Mouse (Mus musculus) layer of hippocampus, postnatal 36 days (tissue): ENCODE measurements around the gene Prss35. TPM values are rescaled to one million over a fixed set of nuclear protein-coding genes. Genes with fewer than 3 reads are reported as not detected.
A peak's percentile ranks its signal among the peaks of the same experiment; 100 is the strongest.

Experiments used
- DNase-seq, 2 experiments: peaks; one replicate each; pipeline ENCODE4 v3.0.0; 2022
- total RNA-seq, 2 experiments: library from RNA; stranded (reverse); gene quantifications; 2 replicates each; pipeline ENCODE4 v1.2.3; 2021

Gene Prss35
- total RNA-seq, 2 experiments from 2014 or later: 4.6 to 7.0 TPM

GRCm38 (mm10) chr9:86734357-86734756, 9.1 kb upstream of the Prss35 start:
- no peak for DNase-seq

DNA sequence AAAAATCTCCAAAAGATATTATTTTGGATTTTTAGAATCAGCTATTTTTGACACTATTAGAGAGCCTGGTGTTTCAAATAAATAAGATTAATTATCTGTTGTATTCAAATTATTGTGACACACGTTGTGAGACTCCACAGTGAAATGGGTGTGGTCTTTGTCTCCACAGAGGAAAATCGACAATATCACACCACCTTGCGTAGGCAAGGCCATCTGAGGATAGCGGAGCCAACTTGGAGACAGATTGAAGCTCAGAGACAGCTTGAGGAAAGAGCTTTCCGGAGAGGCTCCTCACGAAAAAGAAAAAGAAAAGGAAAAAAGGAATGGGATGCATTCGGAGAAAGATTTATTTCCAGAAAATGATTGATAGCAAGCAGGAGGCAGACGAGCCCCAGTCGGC, 8.7 kb upstream of the Prss35 start:
- DNase-seq: no peak

- no peak for DNase-seq
These were observed 6.5 kb upstream of the Prss35 start for GRCm38 (mm10) chr9:86736991-86737390.

DNA sequence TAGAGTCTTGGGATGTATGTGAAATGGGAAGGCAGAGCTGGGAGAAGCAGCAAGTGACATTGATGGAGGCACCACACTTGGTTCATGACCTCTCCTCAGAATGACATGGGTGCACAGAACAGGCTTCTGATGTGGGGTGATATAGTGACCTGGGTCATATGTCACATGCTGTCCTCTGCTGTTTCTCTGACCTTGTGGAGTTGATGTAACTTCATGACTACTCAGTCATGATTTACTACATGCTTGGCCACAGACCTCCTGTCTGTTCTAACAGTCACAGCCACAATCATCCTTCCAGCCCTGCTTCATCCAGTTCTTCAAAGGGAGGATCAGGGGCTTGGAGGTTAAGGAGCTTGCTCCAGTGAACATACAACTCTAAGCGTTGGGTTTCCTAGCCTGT, 5.4 kb upstream of the Prss35 start:
- DNase-seq: no peak

DNA sequence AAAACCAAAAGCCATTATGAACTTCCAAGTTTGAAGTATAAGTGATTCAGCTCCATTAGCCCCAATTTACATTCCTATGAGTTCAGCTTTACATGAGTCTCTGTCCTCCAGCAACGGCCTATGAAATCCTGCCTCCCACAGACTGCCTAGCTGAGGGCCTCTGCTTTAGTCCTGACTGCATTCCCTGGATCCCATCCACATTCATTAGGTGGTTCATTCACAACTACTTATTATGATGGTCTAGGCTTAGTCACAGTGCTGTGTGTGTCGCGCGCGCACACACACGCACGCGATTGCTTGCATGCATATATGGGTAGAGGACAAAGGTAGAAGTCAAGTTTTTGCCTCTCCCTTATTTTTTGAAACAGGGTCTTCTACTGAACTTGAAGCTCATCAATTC, 4.6 kb upstream of the Prss35 start:
- DNase-seq: no peak

GRCm38 (mm10) chr9:86739971-86740370, 3.5 kb upstream of the Prss35 start:
- no peak for DNase-seq

- no peak for DNase-seq
These were observed 592 bp downstream of the Prss35 start for GRCm38 (mm10) chr9:86744041-86744440.

GRCm38 (mm10) chr9:86745926-86746581, 2.6 kb downstream of the Prss35 start:
- peak; percentile 72 to 81 for DNase-seq

- no peak for DNase-seq
These were observed 19.3 kb downstream of the Prss35 start for GRCm38 (mm10) chr9:86762477-86763376.

DNA sequence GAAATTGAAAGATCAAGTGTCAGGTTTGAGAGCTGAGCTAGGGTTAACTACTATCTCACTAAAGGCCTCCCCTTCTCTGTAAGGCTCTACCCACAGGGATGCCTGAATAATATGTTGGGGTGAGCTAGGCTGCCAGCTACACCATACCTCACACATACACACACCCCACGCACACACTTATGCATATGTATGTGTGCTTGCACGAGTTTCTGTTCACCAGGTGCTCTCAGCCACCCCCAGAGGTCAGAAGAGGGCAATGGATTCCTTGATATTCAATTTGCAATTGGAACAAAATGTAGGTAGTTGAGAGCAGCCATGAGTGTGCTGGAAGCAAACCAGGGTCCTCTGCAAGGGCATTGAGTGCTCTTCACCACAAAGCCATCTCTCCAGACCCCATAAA, 20.6 kb downstream of the Prss35 start:
- DNase-seq: no peak

GRCm38 (mm10) chr9:86766991-86767390, 23.5 kb downstream of the Prss35 start:
- no peak for DNase-seq

- no peak for DNase-seq
These were observed 29.4 kb downstream of the Prss35 start for GRCm38 (mm10) chr9:86772897-86773296.

DNA sequence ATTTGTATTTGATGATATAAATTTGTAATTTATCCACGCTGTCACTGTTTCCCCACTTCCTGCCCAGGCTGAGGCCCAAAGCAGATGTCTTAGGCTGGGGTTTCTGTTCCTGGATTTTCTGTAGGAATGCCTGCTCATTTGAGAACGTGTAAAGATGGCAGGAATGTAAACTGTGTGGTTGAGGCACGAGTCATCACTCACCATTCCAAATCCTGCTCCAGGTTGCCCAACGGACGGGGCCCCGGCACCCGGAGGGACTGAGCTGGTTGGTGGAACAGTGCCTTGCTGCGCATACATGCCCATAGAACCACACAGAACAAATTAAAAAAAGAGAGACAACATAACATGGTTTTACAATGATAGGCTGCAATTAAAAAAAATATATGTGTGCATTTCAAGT, 30.5 kb downstream of the Prss35 start:
- DNase-seq: no peak

DNA sequence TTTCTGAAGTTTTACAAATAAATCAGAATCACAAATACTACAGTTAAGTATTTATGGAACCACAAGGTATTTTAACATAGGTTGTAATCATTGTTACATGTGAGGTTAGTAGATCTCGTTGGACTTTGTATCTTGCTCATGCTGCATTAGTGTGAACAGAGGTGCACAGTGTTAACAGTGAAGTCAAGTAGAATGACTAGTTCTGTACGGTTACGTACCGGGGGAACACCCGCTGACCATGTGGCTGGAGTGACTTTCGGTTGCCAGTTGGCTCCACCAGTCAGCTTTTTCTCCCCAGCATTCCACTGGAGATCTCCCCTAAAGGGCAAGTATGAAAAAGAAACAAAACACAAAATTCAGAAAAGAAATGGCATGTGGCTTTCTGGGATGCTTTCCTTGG, 31.9 kb downstream of the Prss35 start:
- no peak for DNase-seq

GRCm38 (mm10) chr9:86777309-86777708, 33.9 kb downstream of the Prss35 start:
- no peak for DNase-seq

GRCm38 (mm10) chr9:86778212-86778611, 34.8 kb downstream of the Prss35 start:
- no peak for DNase-seq

- no peak for DNase-seq
These were observed 38.0 kb downstream of the Prss35 start for GRCm38 (mm10) chr9:86781426-86781825.

DNA sequence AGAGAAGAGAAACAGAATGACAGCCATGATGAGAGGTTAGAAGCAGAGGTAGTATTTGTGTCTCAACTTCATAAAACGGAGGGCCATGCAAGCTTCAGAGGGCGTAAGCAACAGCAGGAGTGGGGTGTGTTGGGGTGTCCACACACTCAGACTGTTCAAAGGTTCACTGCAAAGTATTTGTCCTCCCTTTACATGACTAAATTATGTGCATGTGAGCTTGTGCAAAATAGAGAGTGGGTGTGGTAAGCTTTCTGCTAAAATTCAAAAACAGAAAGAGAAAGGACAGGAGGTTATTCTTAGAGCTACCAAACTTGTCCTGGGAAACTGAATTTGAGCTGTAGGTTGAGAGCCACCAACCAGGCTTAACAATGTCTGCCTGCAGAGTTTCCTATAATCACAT, 39.4 kb downstream of the Prss35 start:
- no peak for DNase-seq

DNA sequence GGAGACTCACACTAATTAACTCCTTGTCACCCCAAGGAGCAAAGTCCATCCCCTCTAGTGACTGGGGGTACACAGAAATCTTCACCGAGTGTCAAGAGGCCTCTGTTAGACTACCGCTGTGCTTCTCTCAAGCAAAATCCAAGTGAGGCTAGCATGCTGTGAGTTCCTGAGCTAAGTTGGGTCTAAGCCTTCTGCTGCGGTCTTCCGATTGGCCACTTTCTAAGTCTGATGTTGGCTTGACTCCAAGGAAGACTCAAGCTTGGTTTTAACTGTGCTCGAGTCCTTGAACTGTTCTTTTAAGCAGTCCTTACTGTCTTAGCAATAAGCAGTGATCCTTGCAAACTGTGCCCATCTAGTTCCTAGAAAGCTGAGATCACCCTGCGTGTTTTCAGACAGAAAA, 45.7 kb downstream of the Prss35 start:
- no peak for DNase-seq

- DNase-seq: no peak
These were observed 48.5 kb downstream of the Prss35 start for GRCm38 (mm10) chr9:86791927-86792326.

- DNase-seq: no peak
These were observed 51.8 kb downstream of the Prss35 start for GRCm38 (mm10) chr9:86795236-86795635.

DNA sequence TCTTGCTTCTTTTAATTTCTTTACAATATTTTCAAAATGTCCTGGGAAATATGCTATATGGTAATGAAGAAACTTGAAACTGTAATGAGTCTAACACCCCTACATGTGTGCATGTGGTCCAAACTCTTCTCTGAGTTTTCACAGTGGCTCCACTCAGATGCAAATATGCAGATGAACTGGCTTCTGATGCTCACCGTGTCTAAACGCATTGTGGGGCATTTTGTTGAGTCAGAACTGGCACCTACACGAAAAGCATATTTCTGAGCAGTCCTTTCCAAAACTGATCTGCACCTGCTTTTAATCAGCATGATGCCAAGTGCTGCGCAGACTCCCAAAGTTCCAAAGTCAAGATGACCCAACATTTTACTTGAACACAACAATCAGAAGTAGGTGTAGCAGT, 54.1 kb downstream of the Prss35 start:
- DNase-seq: no peak

DNA sequence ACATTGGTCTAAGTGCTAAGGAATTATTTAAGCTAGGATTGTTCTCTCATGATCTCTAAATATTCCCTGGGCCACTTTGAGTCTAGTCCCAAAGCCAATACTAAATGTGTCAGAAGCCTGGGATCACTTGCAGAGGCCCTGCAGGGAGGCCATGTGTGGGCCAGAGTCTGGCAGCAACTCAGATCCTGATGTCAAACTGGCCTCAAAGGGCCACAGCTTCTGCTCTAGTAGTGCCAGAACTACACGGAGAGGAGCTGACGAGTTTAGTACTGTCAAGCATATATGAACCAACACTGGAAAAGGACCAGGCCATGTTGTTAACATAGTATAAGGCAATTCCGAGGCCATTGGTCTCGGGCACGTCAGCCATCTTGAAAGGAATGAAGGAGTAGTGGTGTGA, 54.7 kb downstream of the Prss35 start:
- DNase-seq: no peak

DNA sequence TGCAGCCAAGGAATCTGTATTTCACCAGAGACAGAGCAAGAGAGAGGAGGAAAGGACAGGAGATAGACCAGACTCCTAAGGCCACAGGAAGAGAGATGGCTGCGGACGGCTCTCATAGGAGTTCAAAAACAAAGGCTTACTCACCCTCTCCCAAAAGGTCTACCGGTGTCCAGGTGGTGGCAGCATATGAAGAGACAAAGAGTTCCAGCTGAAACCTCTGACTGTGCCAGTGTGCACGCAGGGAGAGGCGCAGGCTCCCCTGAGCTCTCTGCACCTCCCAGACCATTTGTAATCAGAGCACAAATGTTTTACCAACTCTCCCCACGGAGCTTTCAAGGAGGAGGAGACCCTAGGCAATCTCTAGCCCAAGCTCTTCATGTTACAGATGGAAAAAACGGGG, 55.2 kb downstream of the Prss35 start:
- no peak for DNase-seq
